Mouse (Mus musculus) erythroblast, embryonic 14.5 days (primary cell): Measurements from ENCODE around the gene Prkrip1. TPM values are rescaled to one million over a fixed set of nuclear protein-coding genes. Genes with fewer than 3 reads are reported as not detected.

Experiments used
- H3K27me3 ChIP-seq: 2 replicates; pipeline ENCODE4 v1.6.1; 2012; ENCODE audit warnings: inconsistent platforms; ENCODE audit not compliant: control insufficient read depth
- H3K36me3 ChIP-seq: 2 replicates; pipeline ENCODE4 v1.6.1; 2012; ENCODE audit warnings: mild to moderate bottlenecking, inconsistent platforms; ENCODE audit not compliant: control insufficient read depth
- H3K4me1 ChIP-seq: 2 replicates; pipeline ENCODE4 v1.6.1; 2012; ENCODE audit warnings: inconsistent platforms; ENCODE audit not compliant: control insufficient read depth
- H3K4me3 ChIP-seq: replicated peaks from 2 replicates; pipeline ENCODE3; 2012; ENCODE audit warnings: moderate library complexity, mild to moderate bottlenecking, inconsistent platforms
- H3K9me3 ChIP-seq: 2 replicates; pipeline ENCODE4 v1.6.1; 2012; ENCODE audit warnings: low read length, inconsistent platforms, mixed read lengths; ENCODE audit not compliant: control insufficient read depth
- GATA1 ChIP-seq: IDR thresholded peaks from 2 replicates; pipeline ENCODE4 v1.6.1; 2012; ENCODE audit warnings: low read length, inconsistent platforms, mixed read lengths
- TAL1 ChIP-seq: IDR thresholded peaks from 3 replicates; pipeline ENCODE4 v1.6.1; 2012; ENCODE audit warnings: low read length, inconsistent platforms, mixed read lengths
- polyA plus RNA-seq: library from polyadenylated mRNA; stranded (reverse); fragments of >175 nt; gene quantifications from 2 replicates; pipeline ENCODE4 v1.2.3, GENCODE M21; 2012

The Prkrip1 gene
- polyA plus RNA-seq, 1 experiment: 7.3 TPM

- no peak for TF ChIP-seq TAL1
- no peak for TF ChIP-seq GATA1
- Histone ChIP-seq H3K4me1 (peaks cover 51% of the 10 kb centered on the region), H3K4me3 (peak overlapping the region; percentile 92), H3K9me3 (no peaks in the 10 kb centered on the region), H3K36me3 (peaks cover 72% of the 10 kb centered on the region), H3K27me3 (no peaks in the 10 kb centered on the region)
Observed at GRCm38 (mm10) chr5:136136292-136136990, 62.3 kb downstream of the Prkrip1 start.

GRCm38 (mm10) chr5:136135571-136136291 is 63.0 kb downstream of the Prkrip1 start, which contains the start of the genes Lrwd1 and Alkbh4:
Gene Lrwd1 (minus strand): TSS chr5:136136074.
Gene Alkbh4 (plus strand): TSS chr5:136136146.
- Histone ChIP-seq H3K9me3 (no peaks in the 10 kb centered on the region), H3K4me1 (peaks cover 51% of the 10 kb centered on the region), H3K27me3 (no peaks in the 10 kb centered on the region), H3K36me3 (peaks cover 72% of the 10 kb centered on the region), H3K4me3 (peak within 1 kb of the TSS; percentile 92)
- TF ChIP-seq TAL1 (no peak), GATA1 (peak; percentile 91)

Other genes with a start within 250 kb of the Prkrip1 start
- 0.03 and 0.27 TPM in 2 replicates for gene Ssc4d, start 224.4 kb downstream of the Prkrip1 start, polyA plus RNA-seq
- not detected in 2 replicates for gene Zp3, start 218.9 kb downstream of the Prkrip1 start, polyA plus RNA-seq
- 0.84 and 0.97 TPM in 2 replicates for gene Dtx2, start 204.2 kb downstream of the Prkrip1 start, polyA plus RNA-seq
- gene Upk3b, start 160.5 kb downstream of the Prkrip1 start, polyA plus RNA-seq: not detected in 2 replicates
- gene Upk3bl, start 144.5 kb downstream of the Prkrip1 start, polyA plus RNA-seq: not detected in 2 replicates
- gene Rasa4, start 115.0 kb downstream of the Prkrip1 start, polyA plus RNA-seq: 0.04 TPM in 2 replicates
- 9.9 and 12.2 TPM in 2 replicates for gene Polr2j, start 82.3 kb downstream of the Prkrip1 start, polyA plus RNA-seq
- 17.9 and 18.0 TPM in 2 replicates for gene Lrwd1, start 62.9 kb downstream of the Prkrip1 start, polyA plus RNA-seq
- gene Alkbh4, start 62.8 kb downstream of the Prkrip1 start, polyA plus RNA-seq: 4.8 and 5.1 TPM in 2 replicates
- gene Orai2, start 28.2 kb downstream of the Prkrip1 start, polyA plus RNA-seq: 0.09 and 0.10 TPM in 2 replicates
- 0.03 and 0.05 TPM in 2 replicates for gene Sh2b2, start 47.6 kb upstream of the Prkrip1 start, polyA plus RNA-seq